Mouse (Mus musculus): Measurements from ENCODE around the gene Lsamp. TPM values are rescaled to one million over a fixed set of nuclear protein-coding genes. Genes with fewer than 3 reads are reported as not detected.

Lsamp gene
- total RNA-seq, 1 experiment from 2014 or later = 7.4 TPM

DNA sequence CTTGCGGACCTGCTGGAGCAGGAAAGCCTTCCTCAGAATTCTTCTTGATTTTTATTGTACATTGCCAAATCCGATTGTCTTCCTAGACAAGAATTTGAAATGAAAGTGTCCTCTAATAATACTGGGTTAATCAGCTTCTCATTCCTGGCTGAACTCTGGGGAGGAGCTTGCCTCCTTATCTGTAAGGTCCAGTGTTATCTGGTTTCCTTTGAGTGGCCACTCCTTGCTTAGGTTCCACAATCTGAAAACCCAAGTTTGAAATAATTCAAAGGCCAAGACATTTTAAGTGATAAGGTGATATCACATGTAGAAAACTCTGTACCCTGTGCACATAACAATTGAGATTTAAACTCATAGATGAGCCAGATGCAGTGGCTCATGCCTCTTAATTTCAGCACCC lies 975.0 kb downstream of the Lsamp start:
- DNase-seq = no peak

- no peak for DNase-seq
These were observed 976.4 kb downstream of the Lsamp start for GRCm38 (mm10) chr16:40960586-40960985.

DNA sequence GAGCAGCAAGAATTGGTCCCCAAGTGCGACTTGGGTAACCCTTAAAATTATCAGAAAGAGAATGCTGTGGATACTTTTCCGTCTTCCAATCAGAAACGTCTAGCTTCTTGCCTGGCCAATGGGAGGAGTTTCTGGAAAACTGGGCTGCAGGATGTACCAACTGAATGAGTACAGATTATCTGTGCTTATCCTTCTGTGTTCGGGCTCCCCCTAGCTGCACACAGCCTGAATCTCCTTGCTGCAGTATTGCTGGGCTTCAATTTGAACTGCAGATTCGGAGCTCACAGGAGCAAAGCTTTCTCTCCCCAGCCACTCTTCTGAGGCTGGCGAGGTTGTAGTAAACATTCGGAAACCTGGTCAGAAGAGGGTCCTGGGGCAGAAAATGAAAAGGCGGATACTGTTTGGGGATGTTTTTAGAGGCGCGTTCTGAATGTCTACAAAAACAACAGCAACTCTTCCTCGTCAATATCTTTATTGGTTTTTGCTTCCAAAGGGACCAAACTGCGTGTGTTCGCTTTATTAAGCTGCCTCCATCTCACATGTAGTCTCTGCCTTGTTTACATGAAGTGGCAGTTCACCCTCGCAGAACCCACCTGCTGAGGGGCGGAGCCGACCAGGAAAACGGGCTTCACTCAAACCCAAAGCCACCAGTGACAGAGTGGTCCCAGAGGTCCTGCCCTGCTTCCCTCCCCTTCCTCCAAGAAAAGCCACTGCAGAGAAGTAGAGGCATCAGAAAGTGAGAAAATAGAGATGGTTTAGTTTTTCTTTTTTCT lies 984.1 kb downstream of the Lsamp start:
- peak; percentile 82 for DNase-seq

DNA sequence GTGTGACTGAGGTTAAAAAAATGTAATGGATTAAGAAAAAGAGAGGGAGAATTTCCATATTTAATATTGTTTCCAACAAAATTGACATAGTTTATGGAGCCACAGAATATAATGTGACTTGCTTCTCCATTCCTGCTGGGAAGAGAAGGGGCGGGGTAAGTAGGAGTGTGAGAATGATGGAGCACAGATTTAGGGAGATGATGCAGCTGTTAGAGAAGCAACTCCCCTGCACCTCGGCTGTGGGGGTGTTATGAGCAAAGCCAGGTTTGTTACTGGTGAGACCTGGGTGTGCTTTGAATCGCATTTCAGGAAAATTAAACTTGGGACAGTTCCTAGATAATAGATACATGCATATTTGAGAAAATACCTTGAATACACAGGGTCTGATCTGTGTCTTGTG lies 987.2 kb downstream of the Lsamp start:
- no peak for DNase-seq

- no peak for DNase-seq
These were observed 989.9 kb downstream of the Lsamp start for GRCm38 (mm10) chr16:40974084-40974483.

GRCm38 (mm10) chr16:40983026-40983425 lies 998.9 kb downstream of the Lsamp start:
- no peak for DNase-seq

- no peak for DNase-seq
These were observed 1023.4 kb downstream of the Lsamp start for GRCm38 (mm10) chr16:41007569-41007968.

GRCm38 (mm10) chr16:41034746-41035145 lies 1050.6 kb downstream of the Lsamp start:
- no peak for DNase-seq

DNA sequence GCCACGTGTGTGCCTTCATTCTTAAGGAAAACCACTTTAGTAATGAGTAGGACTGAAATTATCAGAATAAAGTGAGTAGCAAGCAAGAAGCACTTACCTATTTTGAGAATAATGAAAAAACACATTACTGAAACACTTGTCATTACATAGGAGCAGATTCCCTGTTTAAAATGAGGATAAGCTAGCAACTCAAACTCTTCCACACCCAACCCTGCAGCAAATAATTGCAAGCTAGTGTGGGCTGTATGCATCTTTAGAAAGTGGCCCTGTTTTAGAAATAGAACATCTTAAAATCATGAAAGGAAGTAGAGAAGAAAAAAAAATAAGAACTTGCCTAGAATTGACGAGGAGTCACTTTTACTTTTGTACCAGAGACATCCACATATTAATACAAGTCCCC lies 1057.5 kb downstream of the Lsamp start:
- DNase-seq = no peak

- no peak for DNase-seq
These were observed 1079.2 kb downstream of the Lsamp start for GRCm38 (mm10) chr16:41063270-41063857.

DNA sequence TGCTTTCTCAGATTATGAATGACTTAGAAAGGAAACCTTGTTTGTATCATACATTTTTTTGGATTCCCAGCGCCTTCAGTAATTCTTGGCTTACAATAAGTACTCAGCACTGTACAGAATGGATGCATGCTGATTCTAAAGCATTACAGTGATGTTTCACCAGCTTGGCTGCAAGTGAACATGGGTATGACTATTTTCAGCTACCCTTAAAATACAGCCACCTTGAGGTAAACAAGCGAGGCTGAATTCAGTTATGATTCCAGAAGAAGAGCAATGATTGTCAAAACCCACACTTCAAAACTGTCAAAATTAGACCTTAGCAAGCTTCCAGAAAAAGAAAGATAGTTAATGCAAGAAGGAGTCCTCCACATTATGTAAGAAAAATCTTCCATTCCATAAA lies 1089.3 kb downstream of the Lsamp start:
- DNase-seq = no peak

DNA sequence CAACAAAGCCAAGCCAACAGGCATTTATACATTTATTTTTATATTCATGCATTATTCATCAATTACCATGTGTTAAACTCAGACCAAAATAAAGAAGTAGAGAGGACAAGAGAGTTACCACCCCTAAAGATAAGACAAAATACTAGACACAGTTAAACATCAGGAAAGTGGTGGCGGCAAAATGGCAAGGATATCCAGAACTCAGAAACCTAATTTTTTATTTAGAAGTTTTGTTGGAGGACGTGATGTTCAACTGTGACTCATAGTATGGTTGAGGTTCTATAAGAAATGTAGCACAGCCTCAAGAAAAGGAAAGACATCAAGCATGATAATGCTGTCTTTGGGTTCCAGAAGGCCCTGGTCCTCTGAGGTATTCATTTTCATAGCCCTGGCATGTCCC lies 1104.5 kb downstream of the Lsamp start:
- no peak for DNase-seq

- DNase-seq = no peak
These were observed 1105.9 kb downstream of the Lsamp start for GRCm38 (mm10) chr16:41090092-41090491.

DNA sequence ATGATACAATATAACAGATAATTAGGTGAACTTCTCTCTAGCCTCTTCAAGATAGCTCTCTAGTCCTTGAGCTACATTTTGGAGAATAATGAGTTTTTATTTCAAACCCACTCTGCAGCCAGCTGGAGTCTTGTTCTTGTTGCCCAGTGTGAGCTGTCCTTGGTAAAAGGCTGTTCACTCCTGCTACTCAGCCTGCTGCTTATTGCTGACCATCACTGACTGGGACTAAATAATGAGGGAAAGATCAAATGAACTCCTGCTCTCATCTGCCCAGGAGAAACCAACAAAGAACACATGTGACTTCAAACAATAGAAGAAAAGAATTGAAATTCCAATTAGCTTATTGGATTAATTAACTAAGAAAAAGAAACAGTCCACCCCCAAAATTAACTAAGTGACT lies 1107.1 kb downstream of the Lsamp start:
- DNase-seq = no peak

GRCm38 (mm10) chr16:41102805-41103204 lies 1118.6 kb downstream of the Lsamp start:
- DNase-seq = no peak

- DNase-seq = no peak
These were observed 1140.2 kb downstream of the Lsamp start for GRCm38 (mm10) chr16:41124361-41124760.

- DNase-seq = no peak
These were observed 1140.9 kb downstream of the Lsamp start for GRCm38 (mm10) chr16:41125051-41125450.

DNA sequence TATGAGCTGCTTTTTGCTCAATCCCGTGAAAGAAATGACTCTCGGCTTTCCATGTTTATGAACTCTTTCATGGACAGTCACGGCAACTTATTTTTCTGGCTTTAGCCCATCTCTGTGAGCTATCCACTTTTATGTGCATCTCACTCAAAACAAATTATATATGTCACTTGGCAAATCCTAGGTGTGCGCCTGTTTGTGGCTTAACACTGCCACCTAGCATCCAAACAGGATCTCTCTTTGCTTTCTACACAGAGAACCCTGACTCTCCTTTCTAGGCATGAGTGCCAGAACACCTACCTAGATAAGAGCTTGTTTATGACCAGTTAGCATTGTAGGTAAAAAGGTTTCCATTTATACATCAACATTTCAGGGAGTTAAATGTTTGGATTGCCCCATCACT lies 1146.9 kb downstream of the Lsamp start:
- DNase-seq = no peak

- DNase-seq = no peak
These were observed 1188.7 kb downstream of the Lsamp start for GRCm38 (mm10) chr16:41172839-41173238.

DNA sequence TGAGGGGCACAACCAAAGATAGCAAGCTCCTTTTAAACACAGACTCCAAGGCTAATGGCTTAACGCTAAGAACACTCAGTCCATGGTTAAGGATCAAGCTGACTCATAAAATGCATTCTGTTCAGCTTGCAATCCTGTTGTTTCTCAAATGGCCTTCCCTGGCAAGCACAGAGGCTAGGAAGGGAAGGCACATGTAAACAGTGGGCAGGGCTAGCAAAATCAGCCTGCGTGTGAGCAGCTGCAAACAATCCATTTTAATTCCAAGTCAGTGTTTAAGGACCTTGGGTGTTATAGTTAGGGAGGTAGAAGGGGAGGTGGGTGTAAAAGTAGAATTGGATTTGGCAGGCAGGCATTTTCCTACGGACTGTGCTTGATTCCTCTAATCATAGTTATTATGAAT lies 1195.4 kb downstream of the Lsamp start:
- no peak for DNase-seq

DNA sequence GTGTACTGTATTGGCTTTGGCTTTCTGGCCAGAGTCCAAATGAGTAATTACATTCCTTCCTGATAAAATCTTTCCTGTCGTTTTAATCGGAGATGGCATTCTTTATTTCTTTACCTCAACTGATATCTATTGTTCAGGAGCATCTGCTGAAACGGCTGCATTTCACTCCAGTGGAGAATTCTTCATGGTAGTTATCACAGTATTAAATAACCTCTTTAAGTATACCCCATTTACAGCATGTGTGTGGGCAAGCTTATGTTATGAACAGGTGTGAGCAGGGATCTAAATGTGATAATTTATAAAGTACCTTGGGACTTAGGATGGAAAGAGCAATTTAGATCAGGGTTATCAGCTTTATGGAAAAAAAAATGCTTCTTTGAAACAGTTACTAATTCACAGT lies 1196.7 kb downstream of the Lsamp start:
- no peak for DNase-seq

GRCm38 (mm10) chr16:41210055-41210454 lies 1225.9 kb downstream of the Lsamp start:
- no peak for DNase-seq

GRCm38 (mm10) chr16:41235829-41236228 lies 1251.7 kb downstream of the Lsamp start:
- DNase-seq = no peak

- peak; percentile 10 for DNase-seq
These were observed 1258.7 kb downstream of the Lsamp start for GRCm38 (mm10) chr16:41242841-41243240.
